Mouse (Mus musculus) kidney, embryonic 15.5 days (tissue): ENCODE data around the gene Ttc39b. TPM values are rescaled to one million over a fixed set of nuclear protein-coding genes. Genes with fewer than 3 reads are reported as not detected.

Experiments
- ATAC-seq: fragments of 200-750 bp; cut with Nextera tagmentation; replicated peaks from 2 replicates; pipeline ENCODE4 v1.8.0; 2017; ENCODE audit warnings: moderate TSS enrichment; ENCODE audit not compliant: low FRiP score
- H3K27ac ChIP-seq: fragments of 300-500 bp; sonication (generic); 2 replicates; pipeline ENCODE4 v1.5.1; 2015; ENCODE audit warnings: mild to moderate bottlenecking, inconsistent platforms
- H3K27me3 ChIP-seq: fragments of 300-500 bp; sonication (generic); 2 replicates; pipeline ENCODE4 v1.6.1; 2015; ENCODE audit warnings: inconsistent platforms
- H3K36me3 ChIP-seq: fragments of 300-500 bp; sonication (generic); 2 replicates; pipeline ENCODE4 v1.6.1; 2015; ENCODE audit warnings: inconsistent platforms
- H3K4me1 ChIP-seq: fragments of 300-500 bp; sonication (generic); 2 replicates; pipeline ENCODE4 v1.6.1; 2015; ENCODE audit warnings: inconsistent platforms
- H3K4me2 ChIP-seq: fragments of 300-500 bp; sonication (generic); 2 replicates; pipeline ENCODE4 v1.6.1; 2015; ENCODE audit warnings: moderate library complexity, mild to moderate bottlenecking, inconsistent platforms
- H3K4me3 ChIP-seq: fragments of 300-500 bp; sonication (generic); replicated peaks from 2 replicates; pipeline ENCODE4 v1.5.1; 2015; ENCODE audit warnings: mild to moderate bottlenecking, inconsistent platforms
- H3K9ac ChIP-seq: fragments of 300-500 bp; sonication (generic); 2 replicates; pipeline ENCODE4 v1.6.1; 2015; ENCODE audit warnings: mild to moderate bottlenecking, inconsistent platforms
- H3K9me3 ChIP-seq: fragments of 300-500 bp; sonication (generic); replicated peaks from 2 replicates; pipeline ENCODE4 v1.6.1; 2016; ENCODE audit warnings: inconsistent platforms
- WGBS: fragments of 180-500 bp; shearing (Covaris S2); methylation state at CpG from one replicate; pipeline ENCODE4 v1.1.7; 2015; ENCODE audit warnings: mixed read lengths; 5-methylcytosine and 5-hydroxymethylcytosine counted together
- polyA plus RNA-seq: library from polyadenylated mRNA; unstranded; fragments of >200 nt; fragmentation: Nextera tagmentation; extraction: Ambion mirVana; gene quantifications from 2 replicates; pipeline ENCODE4 v1.2.1, GENCODE M21; 2015

Gene Ttc39b
- polyA plus RNA-seq, 1 experiment from 2014 or later, result 2.0 TPM

DNA sequence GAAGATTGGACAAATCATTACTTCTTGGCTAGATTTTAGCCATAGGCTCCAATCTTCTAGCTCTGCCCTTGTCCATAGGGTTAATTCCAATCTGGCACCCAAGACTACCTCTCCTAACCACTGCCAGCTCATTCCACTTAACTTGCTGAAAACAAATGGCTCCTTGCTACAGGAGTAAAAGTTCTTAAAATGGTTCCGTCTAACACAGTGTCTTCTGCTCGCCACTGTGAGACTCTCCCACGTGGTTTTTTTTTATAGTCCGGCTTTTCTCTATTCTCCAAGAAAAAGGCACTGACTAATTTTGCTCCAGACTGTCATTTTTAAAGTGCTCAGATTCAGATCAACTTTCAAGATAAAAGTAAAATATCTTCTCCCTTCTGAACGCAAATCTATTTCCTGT is 104.8 kb downstream of the Ttc39b start:
- Histone ChIP-seq H3K4me3 (no peak overlapping the region), H3K4me1 (peaks cover 8% of the 10 kb centered on the region; the same call in 1 of the 2 replicates), H3K9ac (no peak overlapping the region), H3K9me3 (no peaks in the 10 kb centered on the region), H3K4me2 (no peak overlapping the region), H3K27me3 (no peaks in the 10 kb centered on the region), H3K27ac (no peak overlapping the region), H3K36me3 (no peaks in the 10 kb centered on the region)
- WGBS, result 64% methylated on average over 5 of the region's 5 CpGs
- ATAC-seq, result no peak

DNA sequence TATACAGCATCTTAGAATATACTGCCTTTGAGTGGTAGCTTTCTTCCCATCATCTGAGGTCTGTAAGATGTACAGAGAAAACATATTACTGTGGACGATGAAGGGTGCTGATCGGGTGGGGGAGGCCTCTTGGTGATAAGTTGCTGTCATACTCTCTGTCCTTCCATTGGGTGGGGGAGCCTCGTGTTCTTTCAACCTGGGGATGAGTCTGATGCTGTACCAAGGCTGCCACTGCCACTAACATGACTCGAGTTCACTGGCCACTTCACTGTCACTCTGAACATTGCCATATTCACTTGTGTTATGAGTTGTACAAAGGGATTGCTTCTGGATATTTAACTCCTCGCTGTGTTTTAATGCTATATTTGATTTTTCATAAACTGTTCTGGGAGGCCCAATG is 106.9 kb downstream of the Ttc39b start:
- Histone ChIP-seq H3K27me3 (no peaks in the 10 kb centered on the region), H3K9ac (no peak overlapping the region), H3K4me2 (no peak overlapping the region), H3K4me1 (peaks cover 8% of the 10 kb centered on the region; the same call in 1 of the 2 replicates), H3K9me3 (no peaks in the 10 kb centered on the region), H3K36me3 (no peaks in the 10 kb centered on the region), H3K27ac (no peak overlapping the region), H3K4me3 (no peak overlapping the region)
- 87% methylated on average over 5 of the region's 5 CpGs for WGBS
- no peak for ATAC-seq

DNA sequence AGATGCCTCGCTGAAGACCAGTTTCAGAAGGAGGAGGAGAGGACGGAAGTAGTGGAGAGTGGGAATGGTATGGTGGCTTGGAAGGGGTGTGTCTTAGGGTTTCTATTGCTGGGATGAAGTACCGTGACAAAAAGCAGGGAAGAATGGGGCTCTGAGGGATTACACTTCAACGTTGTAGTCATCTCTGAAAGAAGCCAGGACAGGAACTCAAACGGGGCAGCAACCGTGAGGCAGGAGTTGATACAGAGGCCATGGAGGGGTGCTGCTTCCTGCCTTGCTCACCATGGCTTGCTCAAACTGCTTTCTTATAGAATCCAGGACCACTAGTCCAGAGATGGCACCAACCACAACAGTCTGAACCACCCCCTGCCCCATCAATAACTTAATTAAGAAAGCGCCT is 107.7 kb downstream of the Ttc39b start:
- H3K36me3 ChIP-seq, result no peaks in the 10 kb centered on the region
- WGBS, result 77% methylated on average over 7 of the region's 7 CpGs
- H3K9me3 ChIP-seq, result no peaks in the 10 kb centered on the region
- H3K4me1 ChIP-seq, result peaks cover 12% of the 10 kb centered on the region
- no peak for ATAC-seq
- H3K27ac ChIP-seq, result peak overlapping the region; percentile 75; the same call in 1 of the 2 replicates
- no peak overlapping the region for H3K4me2 ChIP-seq
- H3K4me3 ChIP-seq, result no peak overlapping the region
- H3K27me3 ChIP-seq, result no peaks in the 10 kb centered on the region
- H3K9ac ChIP-seq, result no peak overlapping the region

DNA sequence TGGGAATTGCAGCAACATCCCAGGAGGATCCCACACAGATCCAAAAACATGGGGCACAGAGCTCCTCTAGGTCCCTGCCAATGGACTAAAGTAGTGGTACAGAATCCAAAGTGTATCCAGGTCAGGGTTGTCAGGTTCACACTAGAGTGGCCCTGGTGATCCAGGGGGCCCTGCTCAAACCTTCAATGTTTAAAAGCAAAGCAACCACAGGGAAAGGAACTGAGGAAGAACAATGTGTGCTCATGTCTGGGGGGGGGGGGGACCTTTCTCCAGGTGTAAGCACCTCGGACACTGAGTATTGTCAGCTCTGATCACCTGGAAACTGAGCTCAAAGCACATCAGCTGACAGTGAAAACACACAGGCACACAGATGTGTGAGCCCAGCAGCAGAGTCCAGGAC is 108.3 kb downstream of the Ttc39b start:
- Histone ChIP-seq H3K4me1 (peaks cover 12% of the 10 kb centered on the region), H3K4me3 (no peak overlapping the region), H3K36me3 (no peaks in the 10 kb centered on the region), H3K27ac (peak overlapping the region; percentile 75), H3K9ac (no peak overlapping the region), H3K27me3 (no peaks in the 10 kb centered on the region), H3K4me2 (no peak overlapping the region), H3K9me3 (no peaks in the 10 kb centered on the region)
- WGBS, result 86% methylated on average over 1 of the region's 1 CpGs
- ATAC-seq, result no peak

DNA sequence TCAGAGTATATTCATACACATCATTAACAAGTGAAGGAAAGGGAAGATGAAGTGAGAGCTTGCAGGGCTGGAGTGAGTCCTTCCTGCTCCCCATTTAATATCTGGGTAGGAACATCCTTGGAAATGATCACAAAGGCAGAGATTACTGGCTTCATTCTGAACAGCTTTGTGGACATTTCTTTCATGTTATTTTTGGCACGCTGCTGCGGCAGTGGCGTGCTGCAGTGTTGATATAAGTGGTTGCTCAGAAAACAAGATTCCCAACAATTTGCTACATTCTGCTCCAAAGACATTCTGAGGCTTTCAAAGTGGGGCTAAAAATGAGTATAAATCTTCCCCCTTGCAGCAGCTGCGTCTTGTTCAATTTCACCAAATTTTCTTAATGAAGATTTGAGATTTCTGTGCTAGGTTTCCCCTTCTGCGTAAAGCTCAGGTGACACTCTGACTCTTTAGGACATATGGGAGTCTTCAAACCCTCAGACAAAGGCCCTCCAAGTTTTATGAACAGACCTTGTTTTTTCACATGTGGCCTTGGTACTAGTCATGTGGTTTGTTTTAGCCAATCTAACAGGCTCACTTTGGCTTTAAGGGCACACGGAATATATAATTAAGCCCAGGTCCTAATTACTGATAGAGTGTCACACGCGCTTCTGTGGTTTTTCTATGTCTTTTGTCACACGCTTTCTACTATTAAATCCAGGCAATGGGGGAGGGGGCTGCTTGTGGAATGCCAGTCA is 109.1 kb downstream of the Ttc39b start:
- H3K4me3 ChIP-seq, result no peak overlapping the region
- H3K36me3 ChIP-seq, result no peaks in the 10 kb centered on the region
- peak; percentile 52; the same call in 1 of the 2 replicates for ATAC-seq
- H3K27me3 ChIP-seq, result no peaks in the 10 kb centered on the region
- 50% methylated on average over 9 of the region's 9 CpGs for WGBS
- H3K27ac ChIP-seq, result peak overlapping the region; percentile 75
- no peaks in the 10 kb centered on the region for H3K9me3 ChIP-seq
- no peak overlapping the region for H3K9ac ChIP-seq
- peaks cover 12% of the 10 kb centered on the region for H3K4me1 ChIP-seq
- no peak overlapping the region for H3K4me2 ChIP-seq

DNA sequence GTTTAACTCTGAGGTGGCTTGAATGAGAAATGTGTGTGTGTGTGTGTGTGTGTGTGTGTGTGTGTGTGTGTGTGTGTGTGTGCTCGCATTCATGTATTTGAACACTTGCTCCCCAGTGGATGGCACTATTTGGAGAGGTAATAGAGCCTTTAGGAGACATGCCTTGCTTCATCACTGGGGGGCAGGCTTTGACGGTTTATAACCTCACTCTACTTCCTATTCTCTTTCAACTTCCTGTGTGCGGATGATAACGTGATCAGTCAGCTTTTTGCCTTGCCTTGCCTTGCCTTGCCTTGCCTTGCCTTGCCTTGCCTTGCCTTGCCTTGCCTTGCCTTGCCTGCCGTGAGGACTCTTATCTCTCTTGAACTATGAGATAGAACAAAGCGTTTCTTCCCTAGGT is 110.3 kb downstream of the Ttc39b start:
- WGBS, result 84% methylated on average over 6 of the region's 6 CpGs
- peaks cover 12% of the 10 kb centered on the region for H3K4me1 ChIP-seq

DNA sequence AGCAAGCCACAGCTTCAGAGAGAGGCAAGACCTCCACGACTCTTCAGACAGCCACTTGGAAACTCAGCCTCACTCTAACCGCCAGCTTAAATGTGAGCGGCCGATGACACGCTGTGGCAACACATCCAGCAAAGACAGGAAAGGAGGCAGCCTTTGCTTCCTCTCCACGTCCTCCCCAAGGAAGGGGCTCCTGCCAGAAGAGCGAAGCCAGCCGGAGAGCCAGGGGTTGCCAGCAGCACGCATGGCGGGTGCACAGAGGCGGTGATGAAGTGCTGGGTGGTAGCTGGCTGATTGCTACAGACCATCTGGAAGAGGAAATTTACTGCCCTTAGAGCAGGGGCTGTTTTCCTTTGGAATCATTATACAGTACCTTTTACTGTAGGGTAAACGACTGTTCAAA is 112.3 kb downstream of the Ttc39b start:
- WGBS, result 17% methylated on average over 12 of the region's 12 CpGs
- Histone ChIP-seq H3K36me3 (no peaks in the 10 kb centered on the region), H3K4me2 (peak overlapping the region; percentile 34), H3K4me1 (peaks cover 12% of the 10 kb centered on the region), H3K9ac (no peak overlapping the region), H3K4me3 (no peak overlapping the region), H3K9me3 (no peaks in the 10 kb centered on the region), H3K27ac (peak overlapping the region; percentile 38), H3K27me3 (no peaks in the 10 kb centered on the region)
- peak; percentile 61; the same call in 1 of the 2 replicates for ATAC-seq

More for the DNA sequence above, 110.3 kb downstream of the Ttc39b start:
- Histone ChIP-seq H3K9me3 (no peaks in the 10 kb centered on the region), H3K9ac (no peak overlapping the region), H3K4me2 (no peak overlapping the region), H3K4me3 (no peak overlapping the region), H3K27me3 (no peaks in the 10 kb centered on the region), H3K36me3 (no peaks in the 10 kb centered on the region), H3K27ac (no peak overlapping the region)
- no peak for ATAC-seq

DNA sequence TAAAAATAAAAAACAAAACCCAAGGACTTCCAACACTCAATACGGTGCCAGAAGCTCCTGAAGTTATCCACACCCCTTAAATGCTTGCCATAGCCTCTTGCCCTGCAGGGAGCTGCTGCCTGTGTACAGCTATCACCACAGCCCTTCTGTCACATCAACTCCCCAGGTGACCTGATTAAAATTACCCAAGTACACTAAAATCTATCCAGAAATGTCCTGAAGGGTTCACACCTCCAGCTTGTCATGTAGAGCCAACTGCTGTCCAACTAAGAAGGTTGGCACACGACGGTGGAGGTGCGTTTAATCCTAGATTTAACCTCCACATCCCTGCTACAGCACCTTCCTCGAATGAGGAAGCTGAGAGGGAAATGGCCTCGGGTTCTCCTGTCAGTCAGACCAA is 113.6 kb downstream of the Ttc39b start:
- Histone ChIP-seq H3K36me3 (no peaks in the 10 kb centered on the region), H3K4me2 (no peak overlapping the region), H3K27me3 (no peaks in the 10 kb centered on the region), H3K4me1 (peaks cover 4% of the 10 kb centered on the region), H3K9ac (no peak overlapping the region), H3K27ac (no peak overlapping the region), H3K9me3 (no peaks in the 10 kb centered on the region), H3K4me3 (no peak overlapping the region)
- no peak for ATAC-seq
- WGBS, result 84% methylated on average over 6 of the region's 6 CpGs

DNA sequence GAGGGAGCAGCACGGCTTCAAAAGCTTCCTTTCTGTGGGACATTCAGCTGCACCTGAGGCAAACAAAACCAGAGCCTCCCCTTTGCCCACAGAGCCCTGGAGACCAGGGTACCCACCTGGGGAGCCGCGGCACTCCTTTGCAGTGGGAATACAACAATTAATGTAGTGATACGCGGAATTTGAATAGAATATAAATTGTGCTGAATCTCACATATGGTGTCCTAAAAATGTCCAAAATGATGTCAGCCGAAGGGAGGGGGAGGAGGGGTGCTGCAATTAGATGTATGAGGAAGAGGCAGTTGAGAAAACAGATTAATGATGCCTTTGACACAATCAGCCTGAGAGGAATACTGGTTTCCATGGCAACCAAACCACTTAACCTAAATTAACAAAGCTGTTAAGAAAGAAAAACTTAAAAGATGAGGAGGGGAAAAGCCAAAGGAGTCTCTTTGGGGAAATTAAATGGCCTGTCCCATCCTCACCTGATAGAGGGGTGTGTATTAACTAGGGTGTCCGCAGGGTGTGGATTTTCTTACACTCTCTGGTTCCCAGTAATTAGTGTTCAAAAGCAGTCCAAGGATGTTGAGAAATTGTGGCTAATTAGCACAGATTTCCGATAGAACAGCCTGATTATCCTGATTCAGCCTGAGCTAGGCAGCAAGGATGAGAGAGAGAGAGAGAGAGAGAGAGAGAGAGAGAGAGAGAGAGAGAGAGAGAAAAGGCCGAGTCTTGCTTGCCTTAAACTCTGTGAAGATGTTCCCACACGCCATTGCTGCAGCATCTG is 117.1 kb downstream of the Ttc39b start:
- no peak overlapping the region for H3K4me2 ChIP-seq
- H3K36me3 ChIP-seq, result no peaks in the 10 kb centered on the region
- H3K9me3 ChIP-seq, result no peaks in the 10 kb centered on the region
- no peak overlapping the region for H3K9ac ChIP-seq
- ATAC-seq, result no peak
- no peaks in the 10 kb centered on the region for H3K27me3 ChIP-seq
- H3K4me3 ChIP-seq, result no peak overlapping the region
- 66% methylated on average over 10 of the region's 10 CpGs for WGBS
- peaks cover 4% of the 10 kb centered on the region for H3K4me1 ChIP-seq
- H3K27ac ChIP-seq, result no peak overlapping the region

DNA sequence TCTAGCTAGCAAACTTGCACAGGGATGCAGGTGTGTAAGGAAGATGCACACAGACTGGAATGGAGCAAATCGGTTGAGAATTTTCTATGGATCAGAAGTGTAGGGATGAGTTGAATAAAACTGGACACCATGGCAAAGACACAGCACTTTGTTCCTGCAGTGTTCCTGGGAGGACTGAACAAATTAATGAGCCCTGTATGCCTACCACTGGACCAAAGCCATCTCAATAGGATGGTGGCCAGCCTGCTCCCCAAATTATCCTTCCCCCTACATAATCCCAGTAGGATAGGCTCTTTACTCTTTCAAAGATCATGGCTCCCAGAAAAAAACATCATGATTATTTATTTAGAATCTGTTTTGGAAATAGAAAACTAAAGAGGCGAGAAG is 117.6 kb downstream of the Ttc39b start:
- ATAC-seq, result no peak
- H3K27ac ChIP-seq, result no peak overlapping the region
- H3K36me3 ChIP-seq, result no peaks in the 10 kb centered on the region
- H3K4me2 ChIP-seq, result no peak overlapping the region
- no peak overlapping the region for H3K4me3 ChIP-seq
- no peaks in the 10 kb centered on the region for H3K27me3 ChIP-seq
- H3K9ac ChIP-seq, result no peak overlapping the region
- H3K9me3 ChIP-seq, result no peaks in the 10 kb centered on the region
- H3K4me1 ChIP-seq, result no peaks in the 10 kb centered on the region
- 82% methylated on average over 2 of the region's 2 CpGs for WGBS

DNA sequence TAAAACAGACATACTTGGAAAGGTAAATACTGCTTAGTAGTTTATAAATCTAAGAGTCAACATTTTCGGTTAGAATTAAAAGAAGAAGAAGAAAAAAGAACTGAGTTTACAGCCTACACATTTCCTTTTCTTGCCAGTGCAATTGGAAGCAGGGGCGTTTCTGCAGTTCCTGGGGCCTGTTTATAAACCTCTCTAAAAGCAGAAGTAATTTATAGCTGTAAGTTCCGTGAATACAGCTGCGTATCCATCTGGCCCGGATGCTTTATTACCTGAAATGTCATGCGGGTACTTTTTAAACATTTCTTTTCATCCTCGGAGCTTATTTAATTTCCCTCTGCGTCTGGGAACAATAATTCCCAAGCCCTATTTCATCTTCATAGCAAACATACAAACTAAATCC is 124.7 kb downstream of the Ttc39b start:
- H3K27ac ChIP-seq, result peak overlapping the region; percentile 37; the same call in 1 of the 2 replicates
- H3K36me3 ChIP-seq, result no peaks in the 10 kb centered on the region
- WGBS, result 19% methylated on average over 8 of the region's 8 CpGs
- H3K27me3 ChIP-seq, result no peaks in the 10 kb centered on the region
- H3K9ac ChIP-seq, result no peak overlapping the region
- H3K9me3 ChIP-seq, result no peaks in the 10 kb centered on the region
- H3K4me3 ChIP-seq, result no peak overlapping the region
- ATAC-seq, result no peak
- H3K4me2 ChIP-seq, result no peak overlapping the region
- H3K4me1 ChIP-seq, result peaks cover 12% of the 10 kb centered on the region; the same call in 1 of the 2 replicates

DNA sequence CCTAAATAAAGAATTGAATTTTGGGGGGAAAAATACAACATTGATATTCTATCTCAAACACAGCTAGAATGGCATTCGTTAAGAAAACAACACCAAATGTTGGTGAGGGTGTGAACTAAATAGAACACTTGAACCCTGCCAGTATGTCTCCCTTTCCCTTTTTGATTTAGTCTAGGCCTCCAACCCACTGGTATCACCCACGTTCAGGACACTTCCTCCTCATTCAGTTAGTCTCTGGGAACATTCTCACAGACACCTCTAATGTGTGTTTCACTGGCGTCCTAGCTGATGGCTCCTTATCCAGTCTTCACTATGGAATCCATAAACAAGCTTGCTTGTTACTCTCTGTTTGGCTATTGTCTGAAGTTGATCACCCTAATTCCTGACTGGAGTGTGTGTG is 125.9 kb downstream of the Ttc39b start:
- H3K4me1 ChIP-seq, result peaks cover 12% of the 10 kb centered on the region; the same call in 1 of the 2 replicates
- no peak overlapping the region for H3K9ac ChIP-seq
- ATAC-seq, result no peak
- no peaks in the 10 kb centered on the region for H3K36me3 ChIP-seq
- H3K9me3 ChIP-seq, result no peaks in the 10 kb centered on the region
- no peak overlapping the region for H3K27ac ChIP-seq
- H3K4me3 ChIP-seq, result no peak overlapping the region
- 80% methylated on average over 3 of the region's 3 CpGs for WGBS
- H3K4me2 ChIP-seq, result no peak overlapping the region
- H3K27me3 ChIP-seq, result no peaks in the 10 kb centered on the region
